Comparison of ENCODE assay signal across 36 mouse cellular contexts in genomic region chr5:27474964-27475465, GRCm38 (mm10). TPM values are rescaled to one million over a fixed set of nuclear protein-coding genes. Genes with fewer than 3 reads are reported as not detected.
"Had no signal": no experiment of that assay in that cellular context is flagged by ENCODE, and none has a peak within 500 bp of the region (broad histone marks: within the 10 kb centered on the region; RNA-seq: fewer than 3 reads in every experiment).

No protein-coding gene starts in this region.

- H3K36me3 ChIP-seq: heart, embryonic 12.5 days; hindbrain, embryonic 10.5 days; limb, embryonic 10.5 days; limb, embryonic 12.5 days; liver, embryonic 13.5 days; liver, embryonic 15.5 days had no signal

- H3K27ac ChIP-seq: gastrocnemius, adult 2 months; hindbrain, embryonic 10.5 days; hindbrain, embryonic 12.5 days; hindbrain, embryonic 14.5 days; left cerebral cortex, adult 2 months; limb, embryonic 10.5 days; limb, embryonic 12.5 days; liver, embryonic 13.5 days; liver, embryonic 15.5 days had no signal

- H3K9ac ChIP-seq: heart, embryonic 12.5 days; hindbrain, embryonic 12.5 days; hindbrain, embryonic 14.5 days; limb, embryonic 12.5 days; liver, embryonic 13.5 days; liver, embryonic 15.5 days; liver, postnatal 0 days had no signal

- H3K27me3 ChIP-seq: heart, embryonic 12.5 days; hindbrain, embryonic 12.5 days; limb, embryonic 12.5 days; liver, embryonic 13.5 days; liver, embryonic 15.5 days had no signal

- H3K4me3 ChIP-seq: gastrocnemius, adult 2 months; heart, embryonic 12.5 days; hindbrain, embryonic 10.5 days; hindbrain, embryonic 12.5 days; left cerebral cortex, adult 2 months; limb, embryonic 10.5 days; limb, embryonic 12.5 days; liver, embryonic 13.5 days; liver, embryonic 15.5 days had no signal

- H3K9me3 ChIP-seq: heart, embryonic 12.5 days; hindbrain, embryonic 10.5 days; hindbrain, embryonic 12.5 days; limb, embryonic 10.5 days; limb, embryonic 12.5 days; liver, embryonic 13.5 days; liver, embryonic 15.5 days had no signal

- H3K4me2 ChIP-seq: heart, embryonic 12.5 days; hindbrain, embryonic 12.5 days; hindbrain, embryonic 14.5 days; limb, embryonic 12.5 days; liver, embryonic 11.5 days; liver, embryonic 13.5 days; liver, embryonic 15.5 days had no signal

- H3K4me1 ChIP-seq: heart, embryonic 12.5 days; hindbrain, embryonic 10.5 days; hindbrain, embryonic 12.5 days; limb, embryonic 10.5 days; limb, embryonic 12.5 days; liver, embryonic 13.5 days; liver, embryonic 15.5 days had no signal

- DNase-seq: gastrocnemius, adult 2 months; gastrocnemius, postnatal 10 days; gastrocnemius, postnatal 25 days; heart, postnatal 10 days; heart, postnatal 4 days; kidney, adult 18-20 months; kidney, adult 8-10 months; kidney, postnatal 10 days; kidney, postnatal 25 days; kidney, postnatal 4 days; liver; liver, embryonic 13.5 days; liver, postnatal 0 days had no signal

- ATAC-seq: hindbrain, embryonic 16.5 days; inflammation-experienced regulatory T-cells, adult 6 months; intestine, embryonic 16.5 days; liver, postnatal 0 days had no signal

RNA-seq across cellular contexts. Expression of gene Speer4b, which starts 26.2 kb away (rescaled TPM):
- total RNA-seq: gastrocnemius, adult 2 months; gastrocnemius, postnatal 10 days; gastrocnemius, postnatal 25 days; gastrocnemius, postnatal 4 days; granulocyte monocyte progenitor cell, adult 5-6 weeks; heart, postnatal 10 days; heart, postnatal 25 days; heart, postnatal 4 days; layer of hippocampus, postnatal 10 days; layer of hippocampus, postnatal 25 days; left cerebral cortex, adult 2 months; left cerebral cortex, postnatal 14 days; left cerebral cortex, postnatal 36 days had no signal
- polyA plus RNA-seq: heart, embryonic 12.5 days; heart, embryonic 14.5 days; heart, embryonic 16.5 days; inflammation-experienced regulatory T-cells, adult 6 months; intestine, embryonic 16.5 days; kidney, embryonic 16.5 days; limb, embryonic 10.5 days; limb, embryonic 12.5 days; limb, embryonic 14.5 days; liver, embryonic 11.5 days; liver, embryonic 13.5 days; liver, embryonic 15.5 days; liver, postnatal 0 days had no signal
